Mouse (Mus musculus): ENCODE measurements around the gene Nfasc. TPM values are rescaled to one million over a fixed set of nuclear protein-coding genes. Genes with fewer than 3 reads are reported as not detected.

The Nfasc gene
- total and polyA plus RNA-seq, 3 experiments = 0.04 TPM; not detected in 2

DNA sequence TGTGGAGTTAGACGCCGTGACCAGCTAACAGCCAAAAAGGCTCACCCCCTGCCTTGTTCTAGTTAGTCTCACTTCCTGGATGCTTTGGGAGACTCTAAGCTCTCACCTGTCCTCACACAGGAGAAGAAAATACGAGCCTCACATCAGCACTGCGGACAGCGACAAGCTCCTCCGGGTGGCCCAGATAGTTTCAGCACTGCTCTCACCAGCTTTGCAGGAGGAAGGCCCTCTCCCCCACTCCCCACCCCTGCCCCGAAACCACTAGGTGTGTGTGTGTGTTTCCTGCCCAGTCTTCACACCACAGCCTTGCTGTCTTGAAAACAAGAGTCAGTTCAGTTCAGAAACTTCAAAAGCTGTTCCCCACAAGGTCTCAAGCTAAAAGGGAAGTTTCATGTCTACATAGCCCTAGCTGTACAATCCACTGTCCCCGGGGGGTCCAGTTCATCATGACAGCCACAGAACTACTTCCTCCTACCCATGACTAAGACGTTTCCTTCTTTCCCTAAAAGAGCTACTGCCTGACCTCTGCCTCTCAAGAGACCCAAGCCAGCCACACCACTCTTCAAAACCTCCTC lies 7.6 kb downstream of the Nfasc start:
- in situ Hi-C loops (cut with MboI; ENCODE audit: low pct_ligation_motif_present, low pct_unique_long_range_greater_than_20kb, low sequenced_read_pairs) (no loop called here), dilution Hi-C loops (cut with MboI; ENCODE audit: extremely low pct_ligation_motif_present, extremely low pct_unique_long_range_greater_than_20kb, low sequenced_read_pairs) (no loop called here)
- Histone ChIP-seq H3K9me3 (replicated peaks; ENCODE audit: low read length) (no peaks in the 10 kb centered on the region), H3K27ac (ENCODE audit: insufficient read depth, low read depth) (no peak overlapping the region), H3K27me3 (replicated peaks) (peaks cover 90% of the 10 kb centered on the region), H3K4me2 (ENCODE audit: insufficient read depth, low read depth, poor library complexity, severe bottlenecking) (no peak overlapping the region), H3K4me3 (replicated peaks in 1 of 3; ENCODE audit: low read depth in 2 of 3, low read length in 2 of 3, poor library complexity in 1 of 3) (no peak overlapping the region), H3K9ac (ENCODE audit: insufficient read depth, low read depth) (no peak overlapping the region), H3K4me1 (ENCODE audit: control insufficient read depth in 1 of 2, insufficient read depth in 2 of 2) (peaks cover 0 to 4% of the 10 kb centered on the region in 2 experiments; a peak in 1 of 4 replicates), H3K36me3 (replicated peaks in 1 of 2; ENCODE audit: control insufficient read depth in 1 of 2, insufficient read depth in 1 of 2, low read length in 1 of 2) (no peaks in the 10 kb centered on the region), H3K79me2 (replicated peaks; ENCODE audit: control insufficient read depth, extremely low read depth, insufficient read depth, poor library complexity, severe bottlenecking) (no peaks in the 10 kb centered on the region)
- DNase-seq (ENCODE audit: extremely low read depth) = peak; percentile 2
- no peak for TF ChIP-seq CHD2 (IDR thresholded peaks at IDR 0.05; ENCODE audit: low read length)
- no peak for TF ChIP-seq USF1 (IDR thresholded peaks at IDR 0.05; ENCODE audit: low read depth, low read length)
- TF ChIP-seq SIN3A (IDR thresholded peaks at IDR 0.05; ENCODE audit: low read length) = no peak
- TF ChIP-seq JUND (conservative IDR thresholded peaks at IDR 0.05; ENCODE audit: low read depth, low read length) = no peak
- TF ChIP-seq MXI1 (IDR thresholded peaks at IDR 0.05; ENCODE audit: low read depth, low read length) = no peak
- no peak for TF ChIP-seq USF2 (conservative IDR thresholded peaks at IDR 0.05; ENCODE audit: low read depth, low read length)
- no peak for TF ChIP-seq SMC3 (IDR thresholded peaks at IDR 0.05; ENCODE audit: low read depth, low read length)
- TF ChIP-seq BHLHE40 (IDR thresholded peaks at IDR 0.05; ENCODE audit: low read depth, low read length) = no peak
- TF ChIP-seq RCOR1 (conservative IDR thresholded peaks at IDR 0.05; ENCODE audit: low read depth, low read length) = no peak
- no peak for TF ChIP-seq EP300 (IDR thresholded peaks at IDR 0.05; ENCODE audit: low read length)
- TF ChIP-seq HCFC1 (IDR thresholded peaks at IDR 0.05; ENCODE audit: low read depth, low read length) = no peak
- TF ChIP-seq IRF4 (IDR thresholded peaks at IDR 0.05; ENCODE audit: low read depth, low read length) = no peak
- TF ChIP-seq CHD1 (IDR thresholded peaks at IDR 0.05; ENCODE audit: low read depth, low read length) = no peak
- TF ChIP-seq ETS1 (conservative IDR thresholded peaks at IDR 0.05; ENCODE audit: low read depth, low read length) = no peak
- TF ChIP-seq ZMIZ1 (IDR thresholded peaks at IDR 0.05; ENCODE audit: low read depth, low read length) = no peak
- TF ChIP-seq TBP (conservative IDR thresholded peaks at IDR 0.05; ENCODE audit: low read depth, low read length) = no peak
- TF ChIP-seq TCF12 (IDR thresholded peaks at IDR 0.05; ENCODE audit: low read depth, low read length) = no peak
- TF ChIP-seq MAZ (IDR thresholded peaks at IDR 0.05; ENCODE audit: low read depth, low read length) = no peak

DNA sequence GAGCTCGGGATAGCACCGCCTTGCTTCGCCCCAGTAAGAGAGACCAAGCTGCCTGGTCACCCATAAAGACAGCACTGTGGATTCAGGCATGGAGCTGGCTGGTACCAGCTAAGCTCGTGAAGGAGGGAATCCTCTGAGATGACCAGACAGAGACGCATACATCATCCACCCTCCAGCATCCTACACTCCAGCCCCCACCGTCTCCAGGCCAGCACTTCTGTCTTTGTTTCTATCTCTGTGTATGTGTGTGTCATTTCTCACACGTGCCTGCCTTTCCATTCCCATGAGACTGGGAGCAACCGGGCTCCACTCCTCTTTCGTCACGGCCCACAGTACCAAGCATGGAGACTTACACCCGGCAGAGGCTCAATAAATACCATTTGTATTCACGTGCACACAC lies 9.3 kb downstream of the Nfasc start:
- H3K27ac ChIP-seq (ENCODE audit: insufficient read depth, low read depth) = no peak overlapping the region
- no peaks in the 10 kb centered on the region for H3K9me3 ChIP-seq (replicated peaks; ENCODE audit: low read length)
- TF ChIP-seq HCFC1 (IDR thresholded peaks at IDR 0.05; ENCODE audit: low read depth, low read length) = no peak
- TF ChIP-seq KAT2A (IDR thresholded peaks at IDR 0.05; ENCODE audit: insufficient replicate concordance, low read length) = no peak
- no peak for TF ChIP-seq CHD1 (IDR thresholded peaks at IDR 0.05; ENCODE audit: low read depth, low read length)
- TF ChIP-seq ZMIZ1 (IDR thresholded peaks at IDR 0.05; ENCODE audit: low read depth, low read length) = no peak
- no peak for TF ChIP-seq MXI1 (IDR thresholded peaks at IDR 0.05; ENCODE audit: low read depth, low read length)
- no peak for TF ChIP-seq TBP (conservative IDR thresholded peaks at IDR 0.05; ENCODE audit: low read depth, low read length)
- no peak for TF ChIP-seq MYC (IDR thresholded peaks at IDR 0.05; ENCODE audit: low read depth, low read length)
- no peak for TF ChIP-seq NELFE (IDR thresholded peaks at IDR 0.05; ENCODE audit: low read depth, low read length)
- TF ChIP-seq USF1 (IDR thresholded peaks at IDR 0.05; ENCODE audit: low read depth, low read length) = no peak
- no peak for TF ChIP-seq MAZ (IDR thresholded peaks at IDR 0.05; ENCODE audit: low read depth, low read length)
- peaks cover 0 to 4% of the 10 kb centered on the region in 2 experiments; a peak in 1 of 4 replicates for H3K4me1 ChIP-seq (ENCODE audit: control insufficient read depth in 1 of 2, insufficient read depth in 2 of 2)
- H3K9ac ChIP-seq (ENCODE audit: insufficient read depth, low read depth) = no peak overlapping the region
- H3K4me3 ChIP-seq (replicated peaks in 1 of 3; ENCODE audit: low read depth in 2 of 3, low read length in 2 of 3, poor library complexity in 1 of 3) = no peak overlapping the region
- H3K27me3 ChIP-seq (replicated peaks) = peaks cover 89% of the 10 kb centered on the region
- H3K4me2 ChIP-seq (ENCODE audit: insufficient read depth, low read depth, poor library complexity, severe bottlenecking) = no peak overlapping the region
- H3K79me2 ChIP-seq (replicated peaks; ENCODE audit: control insufficient read depth, extremely low read depth, insufficient read depth, poor library complexity, severe bottlenecking) = no peaks in the 10 kb centered on the region
- H3K36me3 ChIP-seq (replicated peaks in 1 of 2; ENCODE audit: control insufficient read depth in 1 of 2, insufficient read depth in 1 of 2, low read length in 1 of 2) = no peaks in the 10 kb centered on the region
- no peak for DNase-seq (ENCODE audit: extremely low read depth)
- in situ Hi-C loops (cut with MboI; ENCODE audit: low pct_ligation_motif_present, low pct_unique_long_range_greater_than_20kb, low sequenced_read_pairs) = no loop called here
- dilution Hi-C loops (cut with MboI; ENCODE audit: extremely low pct_ligation_motif_present, extremely low pct_unique_long_range_greater_than_20kb, low sequenced_read_pairs) = no loop called here
